Mouse (Mus musculus) megakaryocyte, embryonic 14.5 days (primary cell): ENCODE results near the gene Neu4. TPM values are rescaled to one million over a fixed set of nuclear protein-coding genes. Genes with fewer than 3 reads are reported as not detected.
"Not testable (repeated sequence)": the region's sequence is repeated elsewhere in the genome, so short reads cannot be mapped to it uniquely, and the experiment has no call there.

Experiments used
- H3K27me3 ChIP-seq: replicated peaks from 2 replicates; pipeline ENCODE3; 2012; ENCODE audit warnings: inconsistent platforms
- H3K36me3 ChIP-seq: replicated peaks from 2 replicates; pipeline ENCODE3; 2012; ENCODE audit warnings: low read length, inconsistent platforms, mixed read lengths
- H3K4me1 ChIP-seq: 2 replicates; pipeline ENCODE4 v1.6.1; 2012; ENCODE audit warnings: inconsistent platforms
- H3K4me3 ChIP-seq: replicated peaks from 2 replicates; pipeline ENCODE3; 2012; ENCODE audit warnings: moderate library complexity, mild to moderate bottlenecking, inconsistent platforms
- H3K9me3 ChIP-seq: 2 replicates; pipeline ENCODE4 v1.6.1; 2012; ENCODE audit warnings: inconsistent platforms
- FLI1 ChIP-seq: IDR thresholded peaks from 2 replicates; pipeline ENCODE4 v1.6.1; 2012; ENCODE audit warnings: low read length, inconsistent platforms, mixed read lengths
- GATA1 ChIP-seq: IDR thresholded peaks from 3 replicates; pipeline ENCODE4 v1.6.1; 2012; ENCODE audit warnings: mixed read lengths, low read length, inconsistent platforms, borderline replicate concordance
- polyA plus RNA-seq: library from polyadenylated mRNA; stranded (reverse); fragments of >175 nt; gene quantifications from 2 replicates; pipeline ENCODE4 v1.2.3, GENCODE M21; 2012; ENCODE audit warnings: low replicate concordance; ENCODE audit not compliant: insufficient read depth

Neu4 gene
- polyA plus RNA-seq = not detected in 2 replicates

GRCm38 (mm10) chr1:94020151-94020550 lies at the start of gene Neu4:
Gene Neu4 (plus strand): TSS chr1:94020451.
- H3K9me3 ChIP-seq = peaks cover 8% of the 10 kb centered on the region; the same call in 1 of the 2 replicates
- H3K4me3 ChIP-seq = no peak within 1 kb of the TSS
- H3K4me1 ChIP-seq = no peaks in the 10 kb centered on the region
- no peak for TF ChIP-seq GATA1
- no peak for TF ChIP-seq FLI1
- H3K27me3 ChIP-seq = peaks cover 38% of the 10 kb centered on the region
- no peaks in the 10 kb centered on the region for H3K36me3 ChIP-seq

DNA sequence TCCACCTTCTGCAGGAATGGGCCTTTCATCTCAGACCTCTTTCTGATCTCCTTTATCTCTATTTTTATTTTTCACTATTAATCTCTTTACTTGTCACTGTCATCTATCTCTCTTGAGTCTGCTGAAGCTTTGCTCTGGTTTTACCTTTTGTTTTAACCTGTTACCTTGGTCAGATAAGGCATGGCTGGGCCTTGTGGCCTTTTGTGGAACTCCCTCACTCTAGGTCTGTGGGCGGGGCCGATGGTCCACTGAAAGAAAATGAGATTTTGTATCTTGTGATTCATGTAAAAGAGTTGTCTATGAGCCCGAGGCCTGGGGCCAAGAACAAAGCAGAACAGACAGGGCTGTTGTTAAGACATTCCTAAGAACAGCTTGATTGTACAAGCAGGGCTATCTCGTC lies 49.5 kb upstream of the Neu4 start:
- not testable (repeated sequence) for H3K27me3 ChIP-seq, H3K36me3 ChIP-seq, H3K4me3 ChIP-seq, H3K9me3 ChIP-seq, H3K4me1 ChIP-seq

DNA sequence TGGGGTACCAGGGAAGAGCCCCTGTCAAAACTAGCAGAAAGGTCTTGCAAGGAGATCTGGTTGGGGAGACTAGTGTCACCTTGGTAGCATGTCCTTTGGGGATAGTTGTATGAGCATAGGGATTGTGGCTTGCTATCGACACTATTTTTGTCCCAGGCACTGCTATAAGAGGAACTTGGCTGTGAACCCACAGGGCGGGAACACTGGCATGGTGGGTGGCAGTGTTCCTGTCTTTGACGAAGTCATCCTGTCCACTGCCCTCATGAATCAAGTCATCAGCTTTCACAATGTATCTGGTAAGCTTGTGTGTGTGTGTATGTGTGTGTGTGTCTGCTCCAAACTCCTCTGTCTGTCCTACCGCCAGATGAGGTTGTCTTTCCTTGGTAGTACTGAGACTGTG lies 44.5 kb upstream of the Neu4 start:
- not testable (repeated sequence) for H3K4me3 ChIP-seq, H3K36me3 ChIP-seq, H3K27me3 ChIP-seq, H3K9me3 ChIP-seq, H3K4me1 ChIP-seq

DNA sequence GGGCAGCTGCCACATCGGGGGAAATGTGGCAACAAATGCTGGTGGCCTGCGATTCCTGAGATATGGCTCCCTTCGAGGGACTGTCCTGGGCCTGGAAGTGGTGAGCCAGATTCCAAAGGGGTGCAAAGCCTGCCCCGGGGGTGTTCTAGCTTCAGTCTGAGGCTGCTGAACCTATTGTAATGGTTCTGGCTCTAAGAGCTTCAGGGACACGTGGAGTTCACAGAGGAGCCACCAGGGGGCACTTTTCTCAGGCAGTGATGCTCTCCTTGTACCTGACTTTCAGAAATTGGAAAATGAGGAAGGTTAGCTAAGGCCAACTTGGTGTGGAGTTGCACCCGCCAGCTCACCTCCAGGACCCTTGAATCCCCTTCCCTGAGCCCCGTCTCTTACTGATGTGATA lies 42.0 kb upstream of the Neu4 start:
- H3K4me1 ChIP-seq, H3K27me3 ChIP-seq, H3K36me3 ChIP-seq, H3K4me3 ChIP-seq, H3K9me3 ChIP-seq: not testable (repeated sequence)

GRCm38 (mm10) chr1:93980932-93981331 lies 39.3 kb upstream of the Neu4 start:
- not testable (repeated sequence) for H3K36me3 ChIP-seq, H3K27me3 ChIP-seq, H3K9me3 ChIP-seq, H3K4me1 ChIP-seq, H3K4me3 ChIP-seq

DNA sequence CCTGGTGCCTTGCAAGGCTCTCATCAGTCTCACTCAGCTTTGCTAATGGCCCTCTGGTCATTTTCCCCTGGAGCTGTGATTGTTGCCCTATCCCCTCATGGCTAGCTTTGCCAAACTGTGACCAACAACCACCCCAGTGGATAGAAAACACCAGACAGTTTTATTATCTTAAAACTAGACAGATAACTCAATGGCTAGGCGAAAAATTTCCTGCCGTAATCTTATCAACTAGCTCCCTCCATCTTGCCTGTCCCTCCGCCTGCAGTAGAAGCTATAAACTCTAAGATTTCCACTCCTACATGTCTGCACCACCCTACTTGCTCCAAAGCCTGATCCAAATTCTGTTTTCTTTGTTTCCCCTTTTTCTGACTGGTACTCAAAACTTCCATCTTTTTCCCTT lies 34.1 kb upstream of the Neu4 start:
- H3K4me1 ChIP-seq = no peaks in the 10 kb centered on the region; the same call in 1 of the 2 replicates
- TF ChIP-seq FLI1 = no peak

GRCm38 (mm10) chr1:93988786-93989185 lies 31.5 kb upstream of the Neu4 start:
- Histone ChIP-seq H3K4me3 (no peak overlapping the region), H3K36me3 (no peaks in the 10 kb centered on the region), H3K27me3 (no peaks in the 10 kb centered on the region), H3K4me1 (no peaks in the 10 kb centered on the region; the same call in 1 of the 2 replicates), H3K9me3 (no peaks in the 10 kb centered on the region)
- TF ChIP-seq FLI1 = no peak
- no peak for TF ChIP-seq GATA1

More for the DNA sequence above, 34.1 kb upstream of the Neu4 start:
- Histone ChIP-seq H3K36me3 (no peaks in the 10 kb centered on the region), H3K4me3 (no peak overlapping the region), H3K9me3 (no peaks in the 10 kb centered on the region), H3K27me3 (no peaks in the 10 kb centered on the region)

- H3K4me1 ChIP-seq, H3K4me3 ChIP-seq, H3K36me3 ChIP-seq, H3K27me3 ChIP-seq, H3K9me3 ChIP-seq: not testable (repeated sequence)
Measured at GRCm38 (mm10) chr1:93990209-93990608, 30.0 kb upstream of the Neu4 start, which contains the start of gene Gal3st2c. Gene Gal3st2c (plus strand): TSS chr1:93990509.

DNA sequence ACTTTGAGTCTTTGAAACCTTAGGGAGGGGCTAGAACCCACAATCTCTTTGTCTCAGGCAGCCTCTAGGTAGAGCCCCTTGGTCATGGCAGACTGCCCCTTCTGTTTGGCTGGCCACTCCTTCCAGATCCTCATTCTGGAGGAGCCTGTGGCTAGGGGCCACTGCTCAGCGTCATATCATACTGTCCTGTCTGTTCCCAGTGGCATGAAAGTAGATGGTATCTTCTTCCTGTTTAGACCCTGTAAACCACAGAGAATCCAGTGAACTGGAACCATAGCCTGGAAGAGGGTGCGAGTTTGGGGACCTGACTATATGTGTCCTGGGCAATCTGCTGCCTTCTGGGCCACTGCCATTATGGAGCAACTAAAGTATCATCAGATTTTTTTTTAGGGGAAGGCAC lies 29.2 kb upstream of the Neu4 start:
- not testable (repeated sequence) for H3K4me3 ChIP-seq, H3K27me3 ChIP-seq, H3K36me3 ChIP-seq, H3K4me1 ChIP-seq, H3K9me3 ChIP-seq

DNA sequence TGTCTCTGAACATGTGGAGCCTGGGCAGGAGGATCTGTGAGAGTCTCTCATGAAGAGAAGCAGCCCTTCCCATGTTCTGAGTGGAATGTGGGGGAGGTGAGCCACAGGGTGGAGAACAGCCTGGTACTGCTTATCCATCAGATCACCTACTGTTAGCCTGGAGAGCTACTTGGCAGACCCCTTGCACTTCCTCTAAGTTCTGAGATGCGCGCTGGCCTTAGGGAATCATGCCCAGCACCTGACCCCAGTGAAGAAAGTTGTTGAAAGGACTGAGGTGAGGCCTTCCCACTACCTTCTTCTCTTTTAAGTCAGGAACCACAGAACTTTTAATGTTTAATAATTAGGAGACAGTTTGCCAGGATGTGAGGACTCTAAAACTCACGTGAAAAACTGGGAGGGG lies 28.8 kb upstream of the Neu4 start:
- not testable (repeated sequence) for H3K4me1 ChIP-seq, H3K9me3 ChIP-seq, H3K4me3 ChIP-seq, H3K27me3 ChIP-seq, H3K36me3 ChIP-seq

GRCm38 (mm10) chr1:94001023-94001422 lies 19.2 kb upstream of the Neu4 start:
- Histone ChIP-seq H3K36me3 (no peaks in the 10 kb centered on the region), H3K27me3 (no peaks in the 10 kb centered on the region), H3K4me1 (no peaks in the 10 kb centered on the region), H3K9me3 (no peaks in the 10 kb centered on the region), H3K4me3 (no peak overlapping the region)
- TF ChIP-seq FLI1 = no peak
- no peak for TF ChIP-seq GATA1

DNA sequence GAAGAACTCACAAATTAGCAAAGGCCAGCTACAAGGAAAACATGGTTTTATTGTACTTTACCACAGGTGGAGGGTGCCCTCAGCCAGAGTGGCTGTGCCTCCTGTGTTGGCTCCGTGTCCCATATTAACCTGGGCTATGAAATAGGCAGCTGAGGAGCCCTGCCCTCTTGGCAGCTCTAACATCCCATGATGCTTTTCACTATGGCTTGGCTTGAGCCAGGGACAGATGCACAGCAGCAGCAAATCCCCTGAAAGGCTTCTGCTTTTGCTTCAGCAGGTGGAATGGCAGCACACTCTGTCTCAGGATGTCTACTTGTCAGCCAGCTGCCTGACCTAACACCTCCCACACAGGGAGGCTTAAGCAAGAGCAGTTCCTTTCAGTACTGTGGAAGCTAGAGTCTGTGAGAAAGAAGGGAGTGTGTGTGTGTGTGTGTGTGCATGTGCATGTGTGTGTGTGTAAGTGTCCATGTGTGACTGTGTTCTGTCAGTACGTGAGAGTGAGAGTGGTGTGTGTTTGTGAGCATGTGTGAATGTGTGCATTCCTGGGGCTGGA lies 14.2 kb upstream of the Neu4 start:
- H3K4me3 ChIP-seq, H3K4me1 ChIP-seq, H3K9me3 ChIP-seq, H3K27me3 ChIP-seq, H3K36me3 ChIP-seq: not testable (repeated sequence)

DNA sequence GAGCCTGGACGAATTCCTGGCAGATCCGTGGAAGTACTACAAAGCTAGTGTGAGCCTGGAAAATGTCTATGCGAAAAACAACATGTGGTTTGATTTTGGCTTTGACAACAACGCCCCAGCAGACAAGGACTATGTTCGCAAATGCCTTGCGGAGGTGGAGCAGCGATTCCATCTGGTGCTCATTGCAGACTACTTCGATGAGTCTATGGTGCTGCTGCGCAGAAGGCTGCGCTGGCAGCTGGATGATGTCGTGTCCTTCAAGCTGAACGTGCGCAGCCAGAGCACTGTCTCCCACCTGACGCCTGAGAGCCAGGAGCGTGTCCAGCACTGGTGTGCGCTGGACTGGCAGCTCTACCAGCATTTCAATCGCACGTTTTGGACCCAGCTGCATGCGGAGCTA lies 11.4 kb upstream of the Neu4 start:
- H3K4me1 ChIP-seq, H3K9me3 ChIP-seq, H3K36me3 ChIP-seq, H3K4me3 ChIP-seq, H3K27me3 ChIP-seq: not testable (repeated sequence)
